9 mouse cellular contexts compared by ENCODE assay signal in genomic region chr2:167079535-167080257, GRCm38 (mm10). TPM values are rescaled to one million over a fixed set of nuclear protein-coding genes. Genes with fewer than 3 reads are reported as not detected.
A peak's percentile ranks its signal among the peaks of the same experiment; 100 is the strongest.
DNase-seq lines count a peak whose midpoint lies in the region; ATAC-seq lines count a peak whose summit lies in the region.
"Had no signal": no experiment of that assay in that cellular context is flagged by ENCODE, and none has a peak within 500 bp of the region (broad histone marks: within the 10 kb centered on the region; RNA-seq: fewer than 3 reads in every experiment).

No protein-coding gene starts in this region.

- peaks cover 25% of the 10 kb centered on the region for H3K4me1 ChIP-seq in forebrain, embryonic 12.5 days
- H3K4me1 ChIP-seq in hindbrain, embryonic 11.5 days (replicated peaks; ENCODE audit: control insufficient read depth, insufficient read depth, low read length), result peaks cover 10% of the 10 kb centered on the region
- H3K4me1 ChIP-seq: liver, embryonic 13.5 days had no signal

- WGBS in forebrain, embryonic 12.5 days, result 58% methylated on average over 18 of the region's 18 CpGs
- 46% methylated on average over 18 of the region's 18 CpGs for WGBS in hindbrain, embryonic 11.5 days

- no peak overlapping the region for H3K4me3 ChIP-seq in forebrain, embryonic 12.5 days (replicated peaks)
- H3K4me3 ChIP-seq in hindbrain, embryonic 11.5 days (ENCODE audit: low read depth, low read length), result no peak overlapping the region
- H3K4me3 ChIP-seq: liver, embryonic 13.5 days had no signal

- no peak for ATAC-seq in forebrain, embryonic 12.5 days (ENCODE audit: low FRiP score)
- peak; percentile 40; the same call in 1 of the 2 replicates for ATAC-seq in hindbrain, embryonic 11.5 days (ENCODE audit: low FRiP score)
- no peak for ATAC-seq in erythroblast, adult 5-6 weeks (replicated peaks; ENCODE audit: low FRiP score, poor library complexity, severe bottlenecking)

- H3K27me3 ChIP-seq in forebrain, embryonic 12.5 days, result no peaks in the 10 kb centered on the region
- H3K27me3 ChIP-seq in hindbrain, embryonic 11.5 days (ENCODE audit: control insufficient read depth, insufficient read depth, low read length), result no peaks in the 10 kb centered on the region

- no peak overlapping the region for H3K9ac ChIP-seq in forebrain, embryonic 12.5 days
- H3K9ac ChIP-seq in hindbrain, embryonic 11.5 days (ENCODE audit: low read depth, low read length), result no peak overlapping the region
- H3K9ac ChIP-seq: liver, embryonic 13.5 days had no signal

- H3K27ac ChIP-seq in forebrain, embryonic 12.5 days, result 0 out of 2 replicates have a peak overlapping the region, but pooled peaks have one; percentile 27
- H3K27ac ChIP-seq in hindbrain, embryonic 11.5 days (ENCODE audit: low read depth, low read length), result 0 out of 2 replicates have a peak overlapping the region, but pooled peaks have one; percentile 36
- H3K27ac ChIP-seq: liver, embryonic 13.5 days had no signal

- H3K4me2 ChIP-seq in forebrain, embryonic 12.5 days, result no peak overlapping the region
- no peak overlapping the region for H3K4me2 ChIP-seq in hindbrain, embryonic 11.5 days (replicated peaks; ENCODE audit: low read depth, low read length)
- H3K4me2 ChIP-seq: liver, embryonic 13.5 days had no signal

- DNase-seq in 3T3-L1 (ENCODE audit: low read depth, low spot score), result peak; percentile 90
- DNase-seq in Muller cell, postnatal 12 days (ENCODE audit: inconsistent ontology term), result peak; percentile 95
- DNase-seq in hindbrain, embryonic 11.5 days (ENCODE audit: low spot score), result peak; percentile 46
- peak; percentile 29 for DNase-seq in lung, postnatal 14 days
- no peak for DNase-seq in urinary bladder, adult 2 months (ENCODE audit: low spot score)
- no peak for DNase-seq in adrenal gland, postnatal 25 days
- DNase-seq: liver, embryonic 13.5 days had no signal

- no peaks in the 10 kb centered on the region for H3K9me3 ChIP-seq in forebrain, embryonic 12.5 days
- H3K9me3 ChIP-seq in hindbrain, embryonic 11.5 days (ENCODE audit: control insufficient read depth, low read length), result no peaks in the 10 kb centered on the region
- H3K9me3 ChIP-seq: liver, embryonic 13.5 days had no signal

- no peaks in the 10 kb centered on the region for H3K36me3 ChIP-seq in forebrain, embryonic 12.5 days (replicated peaks)
- no peaks in the 10 kb centered on the region for H3K36me3 ChIP-seq in hindbrain, embryonic 11.5 days (ENCODE audit: control insufficient read depth, insufficient read depth, low read length)
- H3K36me3 ChIP-seq: liver, embryonic 13.5 days had no signal

RNA-seq across cellular contexts. Expression of gene Znfx1, which starts 16.9 kb away (rescaled TPM):
- polyA plus RNA-seq in forebrain, embryonic 12.5 days (2016; fragmentation: Nextera tagmentation; extraction: Ambion mirVana), result 8.5 and 9.2 TPM in 2 replicates
- 4.9 and 6.5 TPM in 2 replicates for polyA plus RNA-seq in hindbrain, embryonic 11.5 days (2014; fragmentation: Nextera tagmentation; extraction: Ambion mirVana)
- 28.6 and 31.9 TPM in 2 replicates for total RNA-seq in erythroblast, adult 5-6 weeks (2015; ENCODE audit: low replicate concordance)
- 40.6 and 42.5 TPM in 2 replicates for total RNA-seq in erythroblast, adult 5-6 weeks (2017; ENCODE audit: low replicate concordance)
- polyA plus RNA-seq in urinary bladder, adult 2 months (2012; rRNA removed), result 18.0 and 31.0 TPM in 2 replicates
- total RNA-seq in adrenal gland, postnatal 25 days (2021), result 49.2 and 51.7 TPM in 2 replicates

Comparison
In these comparisons a context has a peak if more than half of its experiments do, and no peak if none do; other contexts are left out.
1. DNase-seq: peak in 3T3-L1 (single experiment), Muller cell, postnatal 12 days (single experiment), hindbrain, embryonic 11.5 days (single experiment) and lung, postnatal 14 days (single experiment); none in urinary bladder, adult 2 months (single experiment) and adrenal gland, postnatal 25 days (single experiment).